Mouse (Mus musculus) adrenal gland (tissue): ENCODE measurements around the gene Cdkal1.

ENCODE experiments used
- intact Hi-C: fragments of 180-260 bp; cut with DNase I; formaldehyde crosslinking; loops from one replicate; pipeline ENCODE4 v1.15.1; 2025

Gene Cdkal1

GRCm38 (mm10) chr13:29716550-29716949, 138.9 kb downstream of the Cdkal1 start:
- intact Hi-C loops: no loop called here

GRCm38 (mm10) chr13:29715241-29715841, 140.1 kb downstream of the Cdkal1 start:
- intact Hi-C loops: no loop called here

- intact Hi-C loops: no loop called here
Observed at GRCm38 (mm10) chr13:29707620-29708019, 147.9 kb downstream of the Cdkal1 start.

DNA sequence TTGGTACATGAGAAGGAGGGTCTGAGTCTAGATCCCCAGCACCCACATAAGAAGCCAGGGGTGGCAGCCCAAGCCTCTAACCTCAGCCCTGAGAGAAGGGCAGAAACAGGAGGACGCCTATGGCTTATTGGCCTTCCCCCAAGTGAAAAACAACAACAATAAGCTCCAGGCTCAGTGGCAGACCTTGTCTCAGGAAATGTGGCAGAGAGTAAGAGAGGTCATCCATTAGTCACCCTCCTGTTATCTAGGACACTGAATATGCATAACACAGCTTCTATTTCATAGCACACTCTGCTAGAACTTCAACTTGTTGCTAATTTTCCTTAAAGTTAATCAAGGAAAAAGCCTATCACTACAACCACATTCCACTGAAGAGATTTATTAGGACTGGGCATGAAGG, 154.1 kb downstream of the Cdkal1 start:
- intact Hi-C loops: no loop called here

- intact Hi-C loops: no loop called here
Observed at GRCm38 (mm10) chr13:29699896-29700295, 155.6 kb downstream of the Cdkal1 start.

DNA sequence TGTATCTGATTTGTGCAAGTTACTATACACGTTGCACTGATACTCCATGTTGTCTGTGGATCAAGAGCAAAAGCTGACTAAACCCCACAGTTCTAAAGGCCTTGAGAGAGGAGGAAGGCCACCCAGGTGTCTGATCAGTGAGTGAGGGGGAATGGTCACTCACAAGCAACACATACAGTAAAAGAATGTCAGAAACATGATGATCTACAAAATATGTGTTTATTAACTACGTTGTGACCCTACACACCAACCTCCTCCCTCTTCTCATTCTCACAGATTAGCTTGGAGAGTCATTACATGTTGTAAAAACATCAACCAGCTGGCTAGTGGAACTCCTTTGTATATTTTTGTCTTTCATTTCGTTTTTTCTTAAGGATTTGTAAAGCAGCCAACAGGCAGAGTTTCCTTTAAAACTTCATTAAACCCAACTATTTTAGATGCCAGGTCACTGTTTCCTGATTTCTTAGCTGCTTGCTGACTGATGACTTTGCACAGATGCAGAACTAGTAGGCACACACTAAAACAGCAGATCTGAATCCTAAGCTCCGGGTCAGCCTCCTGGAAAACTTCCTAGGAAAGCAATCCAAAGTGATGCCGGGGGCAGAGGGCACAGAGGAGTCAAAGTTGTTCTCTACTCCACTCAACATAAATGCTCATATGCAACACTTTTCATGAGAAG, 157.0 kb downstream of the Cdkal1 start:
- intact Hi-C loops: no loop called here

- intact Hi-C loops: no loop called here
Observed at GRCm38 (mm10) chr13:29697230-29697629, 158.2 kb downstream of the Cdkal1 start.

- intact Hi-C loops: no loop called here
Observed at GRCm38 (mm10) chr13:29690734-29691133, 164.7 kb downstream of the Cdkal1 start.

DNA sequence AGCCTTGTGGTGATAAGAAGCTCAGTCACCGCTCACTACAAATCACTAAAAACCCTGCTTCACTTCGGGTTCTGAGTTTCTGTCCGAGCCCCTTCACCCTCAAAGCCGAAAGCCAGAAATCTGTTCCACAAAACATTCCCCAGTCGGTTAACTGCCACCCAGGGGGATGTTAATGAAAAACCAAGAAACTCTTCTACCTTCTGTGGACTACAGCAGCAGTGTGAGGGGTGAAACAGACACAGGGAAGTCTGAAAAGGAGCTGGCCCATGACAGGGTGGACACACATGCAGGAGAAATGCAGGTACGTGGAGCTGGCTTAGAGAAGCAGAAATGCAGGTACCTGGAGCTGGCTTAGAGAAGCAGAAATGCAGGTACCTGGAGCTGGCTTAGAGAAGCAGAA, 166.6 kb downstream of the Cdkal1 start:
- intact Hi-C loops: no loop called here

- intact Hi-C loops: no loop called here
Observed at GRCm38 (mm10) chr13:29687872-29688271, 167.6 kb downstream of the Cdkal1 start.

GRCm38 (mm10) chr13:29679479-29680186, 175.8 kb downstream of the Cdkal1 start:
- intact Hi-C loops: no loop called here

DNA sequence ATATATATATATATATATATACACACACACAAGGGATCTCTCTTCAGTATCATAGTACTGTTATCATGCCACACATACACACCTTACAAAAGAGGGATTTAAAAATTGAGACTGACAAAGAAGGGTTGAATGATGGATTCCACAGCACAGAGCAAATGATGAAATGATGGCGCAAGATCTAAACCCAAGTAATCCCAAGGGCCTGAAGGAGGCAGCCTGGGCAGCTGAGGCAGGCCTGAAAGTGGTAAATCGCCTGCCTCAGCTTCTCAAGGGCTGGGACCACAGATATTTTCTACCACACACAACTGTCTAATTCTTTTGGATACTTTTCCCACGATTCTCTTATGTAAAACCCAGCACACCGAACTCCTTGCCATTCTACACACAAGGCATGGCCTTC, 177.9 kb downstream of the Cdkal1 start:
- intact Hi-C loops: no loop called here

GRCm38 (mm10) chr13:29670626-29671025, 184.8 kb downstream of the Cdkal1 start:
- intact Hi-C loops: no loop called here

- intact Hi-C loops: no loop called here
Observed at GRCm38 (mm10) chr13:29663908-29664307, 191.6 kb downstream of the Cdkal1 start.

- intact Hi-C loops: no loop called here
Observed at GRCm38 (mm10) chr13:29655841-29656365, 199.6 kb downstream of the Cdkal1 start.

DNA sequence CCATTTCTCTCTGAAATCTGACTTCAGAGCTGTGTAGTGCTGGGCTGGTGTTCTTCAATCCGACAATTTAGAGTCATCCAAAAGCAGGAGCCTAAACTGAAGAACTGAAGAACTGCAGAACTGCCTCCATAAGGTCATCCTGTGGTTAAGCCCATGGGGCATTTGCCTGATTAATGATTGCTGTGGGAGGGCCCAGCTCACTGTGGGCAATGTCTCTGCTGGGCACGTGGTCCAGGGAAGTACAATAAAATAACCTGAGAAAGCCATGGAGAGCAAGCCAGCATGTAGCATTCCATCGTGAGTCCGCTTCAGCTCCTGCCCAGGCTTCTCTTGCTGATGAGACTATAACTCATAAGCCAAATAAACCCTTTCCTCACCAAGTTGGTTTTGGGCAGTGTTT, 202.1 kb downstream of the Cdkal1 start:
- intact Hi-C loops: no loop called here

- intact Hi-C loops: no loop called here
Observed at GRCm38 (mm10) chr13:29652791-29653190, 202.7 kb downstream of the Cdkal1 start.

DNA sequence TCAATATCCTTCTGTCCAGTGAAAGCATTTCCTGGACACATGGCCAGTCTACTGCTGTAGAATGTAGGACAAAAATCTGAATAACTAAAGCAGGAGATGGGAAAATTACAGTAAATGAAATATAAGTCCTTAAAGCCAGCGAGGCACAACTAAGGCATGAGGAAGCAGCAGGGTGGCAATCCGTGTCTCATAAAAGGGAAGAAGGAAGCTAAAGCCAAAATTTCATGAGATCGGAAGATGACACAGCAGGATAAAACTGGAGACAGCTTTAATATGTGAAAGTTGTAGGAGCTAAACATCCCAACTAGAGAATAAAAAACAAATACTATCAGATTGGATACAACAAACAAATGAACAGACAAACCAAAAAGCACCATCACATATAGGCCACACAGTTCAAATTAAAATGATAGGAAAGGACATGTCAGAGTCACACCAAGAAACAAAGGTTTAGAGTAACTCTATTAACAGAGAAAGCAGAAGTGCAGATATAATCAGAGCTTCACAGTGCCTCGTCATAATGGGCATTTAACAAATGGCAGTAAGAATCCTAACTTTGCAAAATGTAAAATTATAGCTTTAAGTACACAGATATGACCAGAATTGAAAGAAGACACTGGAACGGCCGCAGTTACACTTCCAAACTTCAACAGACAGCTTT, 204.8 kb downstream of the Cdkal1 start:
- intact Hi-C loops: no loop called here

- intact Hi-C loops: no loop called here
Observed at GRCm38 (mm10) chr13:29649593-29649992, 205.9 kb downstream of the Cdkal1 start.

DNA sequence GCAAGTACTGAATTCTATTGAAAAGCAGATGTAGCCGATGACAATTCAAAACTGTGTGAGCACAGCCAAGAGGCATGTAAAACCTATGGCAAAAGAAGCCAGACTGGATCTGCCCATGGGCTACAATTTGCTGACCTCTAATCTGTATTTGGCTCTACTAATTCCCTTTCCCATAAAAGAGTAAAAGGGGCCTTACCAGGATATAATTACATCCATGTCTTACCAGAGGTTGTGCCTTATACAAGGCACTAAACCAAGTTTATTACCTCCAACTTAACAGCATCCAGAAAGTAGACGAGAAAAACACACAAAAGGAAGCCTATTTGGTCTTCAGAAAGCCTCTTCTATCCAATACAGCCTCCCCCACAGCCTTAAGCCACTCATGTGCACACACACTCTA, 213.2 kb downstream of the Cdkal1 start:
- intact Hi-C loops: no loop called here

GRCm38 (mm10) chr13:29641200-29641599, 214.3 kb downstream of the Cdkal1 start:
- intact Hi-C loops: no loop called here

- intact Hi-C loops: no loop called here
Observed at GRCm38 (mm10) chr13:29640186-29640585, 215.3 kb downstream of the Cdkal1 start.
